In the genomic region with DNA sequence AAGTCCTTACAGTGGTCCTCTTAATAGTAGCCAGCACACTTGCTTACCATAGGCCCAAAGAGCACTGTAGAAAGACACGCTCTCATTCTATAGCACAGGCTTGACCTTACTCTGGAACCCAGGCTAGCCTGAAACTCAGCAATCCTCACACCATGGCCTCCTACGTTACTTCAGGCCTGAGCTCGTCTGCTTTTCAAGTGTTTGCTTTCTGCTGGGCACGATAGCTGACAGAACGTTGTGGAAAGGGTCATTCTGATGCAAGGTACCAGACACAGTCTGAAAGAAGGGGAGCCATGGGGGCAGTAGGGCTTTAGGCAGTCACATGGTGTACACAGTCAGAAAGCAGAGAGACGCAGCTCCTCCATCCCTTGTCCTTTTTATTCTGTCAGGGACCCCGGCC, we compare ENCODE assay signal across 17 mouse cellular contexts. TPM values are rescaled to one million over a fixed set of nuclear protein-coding genes. Genes with fewer than 3 reads are reported as not detected.
"Had no signal": no experiment of that assay in that cellular context is flagged by ENCODE, and none has a peak within 500 bp of the region (broad histone marks: within the 10 kb centered on the region; RNA-seq: fewer than 3 reads in every experiment).

No protein-coding gene starts in this region.

- H3K4me1 ChIP-seq: neural tube, embryonic 13.5 days; neural tube, embryonic 15.5 days; stomach, embryonic 15.5 days had no signal

- H3K27ac ChIP-seq: neural tube, embryonic 13.5 days; neural tube, embryonic 15.5 days; stomach, embryonic 15.5 days; stomach, postnatal 0 days had no signal

- H3K4me3 ChIP-seq: neural tube, embryonic 13.5 days; neural tube, embryonic 15.5 days; stomach, embryonic 15.5 days had no signal

- H3K9me3 ChIP-seq: neural tube, embryonic 13.5 days; neural tube, embryonic 15.5 days; stomach, embryonic 15.5 days had no signal

- H3K27me3 ChIP-seq: neural tube, embryonic 13.5 days; neural tube, embryonic 15.5 days; stomach, embryonic 15.5 days had no signal

- H3K4me2 ChIP-seq: neural tube, embryonic 13.5 days; neural tube, embryonic 15.5 days; stomach, embryonic 15.5 days had no signal

- H3K9ac ChIP-seq: neural tube, embryonic 13.5 days; neural tube, embryonic 15.5 days; stomach, embryonic 15.5 days had no signal

- DNase-seq: retina, postnatal 1 day; right cerebral cortex, adult 18-20 months; right cerebral cortex, postnatal 14 days; right cerebral cortex, postnatal 25 days; right cerebral cortex, postnatal 4 days; spleen, adult 18-20 months; thymus, adult 18-20 months; thymus, adult 2 months; thymus, postnatal 14 days; thymus, postnatal 25 days; thymus, postnatal 36 days; thymus, postnatal 4 days had no signal

RNA-seq across cellular contexts. Expression of a gene that starts 37.0 kb away (rescaled TPM):
- total RNA-seq: neutrophil, adult 5-6 weeks had no signal
